Mouse (Mus musculus) retina, postnatal 1 day (tissue): Measurements from ENCODE around the gene Ebf3.

Source experiments
- DNase-seq: peaks from one replicate; pipeline ENCODE4 v3.0.0-alpha.2; 2012

Gene Ebf3

DNA sequence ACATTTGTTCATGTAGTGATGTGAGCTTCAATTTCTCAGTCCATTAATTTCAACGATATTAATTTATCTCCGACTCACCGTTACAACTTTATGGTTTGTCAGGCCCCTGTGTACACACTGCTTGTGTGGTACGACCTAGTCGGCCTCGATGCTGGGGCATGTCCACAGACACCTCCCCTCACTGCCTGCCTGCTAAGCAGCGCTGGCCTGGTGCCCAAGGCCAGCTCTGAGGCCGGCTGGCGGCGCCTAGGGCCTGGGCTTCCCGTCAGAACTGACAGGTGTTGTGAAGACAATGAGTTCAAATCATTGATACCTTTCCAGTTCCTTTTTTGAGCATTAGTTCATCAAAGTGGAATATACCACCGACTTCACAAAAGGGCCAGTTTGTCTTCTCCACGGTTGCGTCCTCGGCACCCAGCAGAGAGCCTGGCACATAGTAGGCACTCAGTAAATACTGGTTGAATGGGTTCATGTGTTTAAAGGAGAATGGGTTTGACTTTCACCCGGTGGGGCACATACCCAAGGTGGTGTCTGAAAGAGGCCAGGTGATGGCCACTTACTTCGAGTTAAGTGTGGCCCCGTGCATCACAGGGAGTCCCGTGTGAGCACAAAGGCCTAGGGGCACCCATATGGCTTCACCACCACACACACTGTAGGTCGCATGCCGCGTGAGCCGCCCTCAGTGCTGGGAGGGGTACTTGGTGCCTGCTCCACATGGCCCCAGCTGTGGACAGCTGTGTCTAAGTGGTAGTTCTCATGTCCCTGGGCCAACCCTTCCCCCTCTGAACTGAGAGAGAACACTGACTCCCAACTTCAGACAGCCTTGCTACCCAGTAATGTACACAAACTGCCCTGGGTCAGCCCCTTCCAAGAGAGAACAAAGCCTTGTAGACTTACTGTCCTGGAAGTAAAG is 116.9 kb downstream of the Ebf3 start:
- no peak for DNase-seq

GRCm38 (mm10) chr7:137196536-137196935 is 117.7 kb downstream of the Ebf3 start:
- no peak for DNase-seq

DNA sequence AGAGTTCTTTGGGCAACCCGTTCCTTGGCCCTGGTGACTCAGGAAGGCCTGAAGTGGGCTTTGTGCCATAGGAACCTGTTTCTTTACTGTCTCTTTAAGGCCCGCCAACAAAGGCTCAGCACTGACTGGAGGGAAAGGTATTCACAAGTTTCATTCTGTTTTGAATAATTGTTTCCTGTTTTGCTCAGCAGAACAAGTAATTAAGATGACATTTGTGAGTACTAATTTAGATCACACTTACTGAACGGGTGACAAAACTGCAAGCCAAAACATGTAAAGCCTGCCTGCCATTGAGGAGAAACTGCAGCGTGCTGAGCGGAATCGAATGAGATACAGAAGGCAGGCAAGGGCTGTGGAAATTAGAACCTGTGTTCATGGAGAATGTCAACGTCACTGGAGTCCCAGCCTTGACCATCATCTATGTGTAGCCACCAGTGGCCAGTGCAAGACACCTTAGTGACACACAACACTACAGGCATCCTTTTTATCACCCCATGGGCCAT is 121.4 kb downstream of the Ebf3 start:
- DNase-seq = no peak

DNA sequence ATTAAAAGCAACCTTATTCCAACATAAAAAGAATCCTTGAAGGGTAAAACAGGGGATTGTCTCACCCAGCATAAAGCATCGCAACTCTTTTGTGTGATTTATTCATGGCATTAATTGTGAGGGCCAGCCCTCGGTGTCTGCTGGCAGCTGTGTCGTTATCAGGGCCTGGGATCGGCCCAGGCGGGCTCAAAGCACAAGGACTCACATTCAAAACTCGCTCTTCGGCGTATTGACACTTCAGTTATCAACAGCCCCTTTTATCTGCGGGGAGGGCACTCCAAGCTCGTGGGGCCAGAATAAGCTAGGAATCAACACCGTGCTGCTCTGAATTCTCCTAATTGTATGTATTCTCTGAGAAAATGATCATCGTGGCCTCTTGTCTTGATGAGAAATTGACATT is 122.4 kb downstream of the Ebf3 start:
- DNase-seq = no peak

DNA sequence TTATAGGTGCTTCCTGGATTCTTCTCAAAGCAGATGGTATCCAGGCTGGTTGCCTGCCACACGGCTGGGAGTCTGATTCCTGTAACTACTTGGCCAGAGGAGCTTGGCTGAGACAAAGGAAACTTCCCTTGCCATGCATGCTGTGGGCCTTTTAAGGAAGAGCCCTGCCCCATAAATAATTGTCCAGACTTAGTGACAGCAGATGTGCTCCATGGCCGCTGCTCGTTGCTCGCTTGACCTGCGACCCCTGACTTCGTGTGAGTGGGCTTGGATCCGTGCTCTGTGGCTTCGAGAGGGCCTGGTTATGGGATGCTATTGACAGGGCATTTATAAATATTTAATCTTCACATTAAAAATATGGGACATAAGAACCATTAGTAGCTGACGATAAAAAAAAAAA is 142.0 kb downstream of the Ebf3 start:
- DNase-seq = no peak

- DNase-seq = no peak
Observed at GRCm38 (mm10) chr7:137159086-137159485, 155.2 kb downstream of the Ebf3 start.

GRCm38 (mm10) chr7:137154623-137155022 is 159.6 kb downstream of the Ebf3 start:
- DNase-seq = no peak

GRCm38 (mm10) chr7:137151854-137152253 is 162.4 kb downstream of the Ebf3 start:
- DNase-seq = no peak

DNA sequence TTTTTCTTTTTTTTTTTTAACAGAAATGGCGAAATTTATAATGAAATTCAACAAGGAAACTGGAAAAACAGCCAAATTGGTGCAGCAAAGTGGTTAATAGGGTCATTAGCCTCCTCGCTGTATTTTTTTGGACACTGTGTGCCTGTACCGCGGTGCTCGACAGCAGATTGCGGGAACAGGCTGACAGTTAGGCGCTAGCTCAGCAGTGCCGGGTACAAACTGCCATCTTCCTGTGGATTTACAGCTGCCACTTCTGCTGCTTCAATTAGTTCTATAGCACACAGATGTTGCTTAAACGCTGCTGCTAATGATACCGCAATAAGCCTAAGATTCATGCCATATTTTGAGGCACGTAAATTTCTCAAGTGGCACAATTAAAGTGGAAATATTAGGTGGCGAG is 167.1 kb downstream of the Ebf3 start:
- no peak for DNase-seq
